Mouse (Mus musculus): ENCODE measurements at regions not wholly inside any gene's neighbourhood (a gene's known extent, or its start where the extent isn't known, plus 50 kb on each side); places are given as distances from the start of the nearest gene placed in this dataset.
"Not testable (repeated sequence)": the region's sequence is repeated elsewhere in the genome, so short reads cannot be mapped to it uniquely, and the experiment has no call there.

- no peaks in the 10 kb centered on the region for H3K4me1 ChIP-seq (ENCODE audit: control insufficient read depth, insufficient read depth, low read length)
- DNase-seq: peak in 1 of 2 experiments; percentile 4
- no peaks in the 10 kb centered on the region for H3K27me3 ChIP-seq (ENCODE audit: control insufficient read depth, insufficient read depth, low read length)
- 61% methylated on average over 7 of the region's 7 CpGs for WGBS
- no peak for TF ChIP-seq CTCF (IDR thresholded peaks at IDR 0.05; ENCODE audit: borderline replicate concordance, insufficient read depth, low read depth, low read length)
- TF ChIP-seq POLR2A (IDR thresholded peaks at IDR 0.05; ENCODE audit: borderline replicate concordance, insufficient read depth, low read length): no peak
- no peak overlapping the region for H3K27ac ChIP-seq (ENCODE audit: insufficient read depth, low read length)
- no peak overlapping the region for H3K4me3 ChIP-seq (replicated peaks; ENCODE audit: insufficient read depth, low read depth, low read length)
These were observed 54.7 kb upstream of the Usp25 start for GRCm38 (mm10) chr16:76958597-76959392.

GRCm38 (mm10) chr16:76957491-76957890 is 56.0 kb upstream of the Usp25 start:
- H3K4me1 ChIP-seq (ENCODE audit: control insufficient read depth, insufficient read depth, low read length): no peaks in the 10 kb centered on the region
- no peak for DNase-seq
- no peak for TF ChIP-seq POLR2A (IDR thresholded peaks at IDR 0.05; ENCODE audit: borderline replicate concordance, insufficient read depth, low read length)
- no peak for TF ChIP-seq CTCF (IDR thresholded peaks at IDR 0.05; ENCODE audit: borderline replicate concordance, insufficient read depth, low read depth, low read length)
- no peak overlapping the region for H3K27ac ChIP-seq (ENCODE audit: insufficient read depth, low read length)
- H3K4me3 ChIP-seq (replicated peaks; ENCODE audit: insufficient read depth, low read depth, low read length): no peak overlapping the region
- no peaks in the 10 kb centered on the region for H3K27me3 ChIP-seq (ENCODE audit: control insufficient read depth, insufficient read depth, low read length)
- WGBS: 80% methylated on average over 3 of the region's 3 CpGs

GRCm38 (mm10) chr16:76957090-76957489 is 56.4 kb upstream of the Usp25 start:
- TF ChIP-seq POLR2A (IDR thresholded peaks at IDR 0.05; ENCODE audit: borderline replicate concordance, insufficient read depth, low read length): no peak
- TF ChIP-seq CTCF (IDR thresholded peaks at IDR 0.05; ENCODE audit: borderline replicate concordance, insufficient read depth, low read depth, low read length): no peak

GRCm38 (mm10) chr16:76950836-76951486 is 62.5 kb upstream of the Usp25 start:
- H3K27ac ChIP-seq (ENCODE audit: insufficient read depth, low read length): no peak overlapping the region
- 29% methylated on average over 10 of the region's 10 CpGs for WGBS
- H3K4me1 ChIP-seq (ENCODE audit: control insufficient read depth, insufficient read depth, low read length): no peaks in the 10 kb centered on the region
- H3K27me3 ChIP-seq (ENCODE audit: control insufficient read depth, insufficient read depth, low read length): no peaks in the 10 kb centered on the region
- no peak overlapping the region for H3K4me3 ChIP-seq (replicated peaks; ENCODE audit: insufficient read depth, low read depth, low read length)
- DNase-seq: no peak
- no peak for TF ChIP-seq CTCF (IDR thresholded peaks at IDR 0.05; ENCODE audit: borderline replicate concordance, insufficient read depth, low read depth, low read length)
- no peak for TF ChIP-seq POLR2A (IDR thresholded peaks at IDR 0.05; ENCODE audit: borderline replicate concordance, insufficient read depth, low read length)

More at GRCm38 (mm10) chr16:76957090-76957489, 56.4 kb upstream of the Usp25 start:
- Histone ChIP-seq H3K4me1 (ENCODE audit: control insufficient read depth, insufficient read depth, low read length) (no peaks in the 10 kb centered on the region), H3K27me3 (ENCODE audit: control insufficient read depth, insufficient read depth, low read length) (no peaks in the 10 kb centered on the region), H3K4me3 (replicated peaks; ENCODE audit: insufficient read depth, low read depth, low read length) (no peak overlapping the region), H3K27ac (ENCODE audit: insufficient read depth, low read length) (no peak overlapping the region)
- WGBS: 85% methylated on average over 7 of the region's 7 CpGs
- no peak for DNase-seq

- WGBS: 24% methylated on average over 5 of the region's 5 CpGs
- TF ChIP-seq CTCF (IDR thresholded peaks at IDR 0.05; ENCODE audit: borderline replicate concordance, insufficient read depth, low read depth, low read length) (no peak), POLR2A (IDR thresholded peaks at IDR 0.05; ENCODE audit: borderline replicate concordance, insufficient read depth, low read length) (no peak)
- Histone ChIP-seq H3K4me3 (replicated peaks; ENCODE audit: insufficient read depth, low read depth, low read length) (no peak overlapping the region), H3K27ac (ENCODE audit: insufficient read depth, low read length) (no peak overlapping the region), H3K4me1 (ENCODE audit: control insufficient read depth, insufficient read depth, low read length) (no peaks in the 10 kb centered on the region), H3K27me3 (ENCODE audit: control insufficient read depth, insufficient read depth, low read length) (no peaks in the 10 kb centered on the region)
- DNase-seq: no peak
These were observed 66.5 kb upstream of the Usp25 start for GRCm38 (mm10) chr16:76947011-76947410.

- no peak for DNase-seq
- no peak overlapping the region for H3K27ac ChIP-seq (ENCODE audit: insufficient read depth, low read length)
- WGBS: 73% methylated on average over 2 of the region's 2 CpGs
These were observed 75.4 kb upstream of the Usp25 start for GRCm38 (mm10) chr16:76938128-76938527.

GRCm38 (mm10) chr16:76927901-76928300 is 85.6 kb upstream of the Usp25 start:
- Histone ChIP-seq H3K4me1 (ENCODE audit: control insufficient read depth, insufficient read depth, low read length) (no peaks in the 10 kb centered on the region), H3K4me3 (replicated peaks; ENCODE audit: insufficient read depth, low read depth, low read length) (no peak overlapping the region), H3K27ac (ENCODE audit: insufficient read depth, low read length) (no peak overlapping the region), H3K27me3 (ENCODE audit: control insufficient read depth, insufficient read depth, low read length) (no peaks in the 10 kb centered on the region)
- no peak for DNase-seq
- TF ChIP-seq CTCF (IDR thresholded peaks at IDR 0.05; ENCODE audit: borderline replicate concordance, insufficient read depth, low read depth, low read length) (no peak), POLR2A (IDR thresholded peaks at IDR 0.05; ENCODE audit: borderline replicate concordance, insufficient read depth, low read length) (no peak)
- 91% methylated on average over 6 of the region's 6 CpGs for WGBS

More at GRCm38 (mm10) chr16:76938128-76938527, 75.4 kb upstream of the Usp25 start:
- no peak for TF ChIP-seq CTCF (IDR thresholded peaks at IDR 0.05; ENCODE audit: borderline replicate concordance, insufficient read depth, low read depth, low read length)
- no peak for TF ChIP-seq POLR2A (IDR thresholded peaks at IDR 0.05; ENCODE audit: borderline replicate concordance, insufficient read depth, low read length)
- Histone ChIP-seq H3K27me3 (ENCODE audit: control insufficient read depth, insufficient read depth, low read length) (no peaks in the 10 kb centered on the region), H3K4me3 (replicated peaks; ENCODE audit: insufficient read depth, low read depth, low read length) (no peak overlapping the region), H3K4me1 (ENCODE audit: control insufficient read depth, insufficient read depth, low read length) (no peaks in the 10 kb centered on the region)

- not testable (repeated sequence) for H3K4me3 ChIP-seq (replicated peaks; ENCODE audit: insufficient read depth, low read depth, low read length); DNase-seq; H3K27ac ChIP-seq (ENCODE audit: insufficient read depth, low read length); H3K4me1 ChIP-seq (ENCODE audit: control insufficient read depth, insufficient read depth, low read length); H3K27me3 ChIP-seq (ENCODE audit: control insufficient read depth, insufficient read depth, low read length)
- 85% methylated on average over 11 of the region's 11 CpGs for whole genome bisulfite sequencing
These were observed 93.4 kb upstream of the Usp25 start for GRCm38 (mm10) chr16:76920137-76920536.

Data from cerebellum, adult 2 months (tissue).